Mouse (Mus musculus) ES-CJ7 (cell line): Measurements from ENCODE around the gene Psmd4.
A peak's percentile ranks its signal among the peaks of the same experiment; 100 is the strongest.
"Not testable (repeated sequence)": the region's sequence is repeated elsewhere in the genome, so short reads cannot be mapped to it uniquely, and the experiment has no call there.

Experiments used
- DNase-seq: peaks from one replicate; pipeline ENCODE4 v3.0.0; 2011; ENCODE audit warnings: low read depth, low spot score

The Psmd4 gene

DNA sequence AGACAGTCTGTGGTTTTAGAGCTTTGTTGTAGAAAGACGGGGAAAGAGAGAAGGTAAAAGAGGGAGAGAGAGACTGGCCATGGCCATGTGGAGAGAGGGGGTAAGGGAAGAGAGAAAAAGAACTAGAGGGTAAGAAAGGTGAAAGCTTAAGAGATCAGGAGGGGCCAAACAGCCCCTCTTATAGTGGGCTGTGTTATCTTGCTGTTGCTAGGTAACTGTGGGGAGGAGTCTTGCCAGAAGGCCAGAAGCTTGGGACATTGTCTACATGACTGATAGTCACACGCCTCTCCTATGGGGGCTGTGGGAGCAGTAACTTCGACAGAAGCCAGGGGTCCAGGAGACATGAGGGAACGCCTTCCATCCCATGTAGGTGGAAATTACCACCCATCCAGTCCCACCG is 17.2 kb downstream of the Psmd4 start:
- DNase-seq = no peak

DNA sequence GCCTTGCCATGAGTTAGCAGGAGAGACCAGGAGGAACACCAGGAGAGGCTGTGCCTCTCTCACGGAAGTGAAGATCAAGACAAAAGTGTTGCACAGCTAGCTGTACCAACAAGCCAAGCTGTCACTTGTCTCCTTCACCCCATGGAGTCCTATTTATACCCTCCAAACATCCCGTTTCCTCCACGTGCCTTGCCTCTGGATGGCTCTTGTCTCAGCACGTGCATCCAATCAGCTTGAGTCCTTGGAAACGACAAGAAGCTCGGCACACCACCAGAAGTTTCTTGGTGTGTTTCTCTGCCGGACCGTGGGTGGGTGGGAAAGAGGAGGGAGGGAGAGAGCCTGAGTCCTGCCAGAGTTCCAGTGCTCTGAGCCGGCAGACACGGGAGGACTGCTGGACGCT is 17.9 kb downstream of the Psmd4 start:
- peak; percentile 35 for DNase-seq

DNA sequence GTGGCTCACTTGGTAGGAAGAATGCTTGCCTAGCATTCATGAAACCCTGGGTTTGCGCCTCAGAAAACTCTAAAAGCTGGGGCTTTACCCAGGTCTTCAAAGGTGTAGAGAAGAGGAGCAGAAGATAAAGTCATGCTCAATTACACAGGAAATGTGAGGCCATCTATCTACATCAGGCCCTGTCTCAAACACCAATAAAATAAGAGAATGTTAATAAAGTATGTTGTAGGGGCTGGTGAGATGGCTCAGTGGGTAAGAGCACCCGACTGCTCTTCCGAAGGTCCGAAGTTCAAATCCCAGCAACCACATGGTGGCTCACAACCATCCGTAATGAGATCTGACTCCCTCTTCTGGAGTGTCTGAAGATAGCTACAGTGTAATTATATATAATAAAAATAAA is 21.5 kb downstream of the Psmd4 start:
- DNase-seq = not testable (repeated sequence)

DNA sequence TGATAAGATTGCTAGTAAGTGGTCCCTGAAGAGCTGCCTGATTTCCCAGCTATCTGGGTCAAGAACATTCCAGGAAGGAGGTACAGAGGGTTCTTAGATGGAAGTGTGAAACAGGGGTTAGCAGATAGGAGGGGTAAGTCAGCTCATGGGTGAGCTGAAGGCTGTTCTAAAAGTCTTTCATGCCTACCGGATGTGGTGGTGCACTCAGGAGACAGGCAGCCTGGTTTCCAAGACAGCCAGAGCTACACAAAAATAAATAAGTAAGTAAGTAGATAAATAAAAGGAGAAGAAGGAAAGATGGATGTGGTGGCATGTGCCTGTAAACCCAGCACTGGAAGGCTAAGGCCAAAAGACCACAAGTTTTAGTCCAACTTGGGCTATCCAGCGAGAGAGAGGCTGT is 23.7 kb downstream of the Psmd4 start:
- no peak for DNase-seq

DNA sequence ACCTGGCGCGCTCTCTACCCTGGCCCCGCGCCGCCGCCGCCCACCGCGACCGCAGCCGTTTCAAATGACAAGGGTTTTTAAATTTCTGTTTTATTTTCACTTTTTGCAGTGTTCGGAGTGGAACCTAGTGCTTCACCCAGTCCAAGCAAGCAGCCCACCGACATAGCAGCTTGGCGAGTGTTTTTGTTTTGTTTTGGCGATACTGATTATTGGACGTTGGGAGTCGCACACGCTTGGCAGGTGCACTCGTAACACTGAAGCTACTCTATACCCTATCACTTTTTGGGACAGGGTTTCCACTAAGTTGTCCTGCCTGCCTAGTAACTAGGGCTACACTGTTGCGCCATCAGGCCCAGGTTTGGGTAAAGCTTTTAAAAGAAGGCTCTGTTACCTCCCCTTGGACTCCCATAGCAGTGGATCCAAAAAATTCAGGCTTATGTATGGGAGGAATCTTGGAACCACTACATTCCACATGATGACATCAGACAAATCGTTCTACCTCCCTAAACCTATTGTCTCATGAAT is 25.8 kb downstream of the Psmd4 start:
- DNase-seq = no peak

DNA sequence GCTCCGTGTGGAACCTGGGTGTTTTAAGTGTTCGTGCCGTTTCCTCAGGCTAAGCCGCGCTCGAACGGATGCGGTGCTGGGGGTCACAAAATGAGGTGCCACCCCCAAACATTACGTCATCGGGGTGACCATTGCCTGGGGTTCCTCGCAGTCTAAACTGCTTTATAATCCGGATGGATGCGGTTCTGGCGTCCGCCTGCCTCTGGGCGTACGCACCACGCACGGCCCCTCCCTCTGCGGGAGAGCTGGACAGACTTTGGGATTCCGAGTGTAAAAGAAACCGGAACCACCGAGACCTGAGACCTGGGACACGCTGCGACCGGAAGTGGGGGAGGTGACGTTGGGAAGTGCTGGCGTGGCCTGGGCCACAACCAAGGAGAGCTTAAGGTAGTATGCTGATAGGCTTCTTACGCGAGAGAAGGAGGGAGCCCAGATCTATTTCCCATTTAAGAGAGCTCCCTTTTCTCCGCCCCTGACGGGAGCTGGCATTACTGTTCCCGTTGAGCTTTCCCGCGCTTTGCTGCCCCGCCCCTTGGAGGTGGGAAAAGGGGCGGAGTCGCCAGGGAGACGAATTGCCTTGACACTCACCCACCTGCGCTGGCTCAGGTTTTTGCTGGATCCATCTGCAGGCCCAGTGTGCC is 26.4 kb downstream of the Psmd4 start:
- DNase-seq = peak; percentile 98

DNA sequence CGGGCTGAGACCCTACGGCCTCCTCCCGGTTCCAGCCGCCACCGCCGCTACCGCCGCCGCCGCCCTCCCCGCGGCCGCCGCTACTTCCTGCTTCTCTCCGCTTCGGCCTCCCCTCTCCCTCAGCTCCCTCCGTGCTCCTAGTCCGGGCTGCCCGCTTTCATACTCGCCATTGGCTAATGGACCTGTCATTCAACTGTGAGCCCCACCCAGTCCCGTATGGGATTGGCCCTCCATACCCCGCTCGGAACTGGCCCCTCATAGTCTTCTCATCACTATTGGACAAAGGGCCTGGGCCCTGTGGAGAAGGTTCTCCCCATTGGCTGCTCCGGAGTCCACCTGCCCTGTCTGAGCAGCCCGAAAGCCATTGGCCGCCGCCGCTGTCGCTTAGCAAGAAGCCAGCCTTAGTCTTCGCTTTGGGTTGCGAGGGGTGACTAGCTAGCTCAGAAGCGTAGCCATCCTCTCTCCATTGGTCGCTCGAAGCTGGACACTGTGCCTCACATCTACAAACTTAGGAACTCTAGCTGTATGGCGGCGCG is 27.0 kb downstream of the Psmd4 start, which contains the start of gene Zfp687:
Zfp687 (minus strand) TSS at position 112 of the 536 bp plus-strand sequence.
- DNase-seq = peak; percentile 99

DNA sequence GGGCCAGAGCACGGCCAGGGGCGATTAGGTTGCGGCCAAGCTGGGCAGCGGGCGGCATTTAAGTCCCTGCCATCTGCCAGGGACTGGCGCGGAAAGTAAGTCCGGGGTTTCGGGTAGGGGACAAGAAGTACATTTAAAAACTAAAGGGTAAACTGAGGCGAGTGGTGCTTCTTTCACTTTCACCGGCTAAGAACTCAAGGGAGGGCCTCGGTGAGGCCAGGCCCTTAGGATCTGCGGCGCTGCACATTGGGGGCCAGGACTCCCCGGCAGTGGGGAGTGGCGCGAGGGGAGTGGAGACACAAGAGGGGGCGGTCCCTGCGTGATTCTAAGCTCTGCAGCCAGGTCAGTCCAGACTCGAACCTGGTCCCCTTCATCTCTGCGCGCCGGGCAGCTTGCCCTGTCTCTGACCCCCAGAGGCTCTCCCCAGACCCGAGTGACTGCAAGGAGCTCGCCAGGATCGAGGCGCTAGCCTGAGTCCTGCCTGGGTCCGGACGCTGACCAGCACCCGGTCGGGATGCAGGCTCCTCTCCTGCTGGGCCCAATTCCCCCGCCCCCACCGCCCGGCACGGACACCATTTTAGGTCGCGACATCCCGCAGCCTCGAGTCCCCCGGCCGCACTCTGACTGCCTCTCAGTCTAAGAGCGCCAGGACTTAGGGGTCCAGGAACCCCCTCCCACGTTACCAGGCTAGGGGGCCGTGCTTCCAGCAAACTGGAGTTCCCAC is 27.8 kb downstream of the Psmd4 start:
- DNase-seq = peak; percentile 47

DNA sequence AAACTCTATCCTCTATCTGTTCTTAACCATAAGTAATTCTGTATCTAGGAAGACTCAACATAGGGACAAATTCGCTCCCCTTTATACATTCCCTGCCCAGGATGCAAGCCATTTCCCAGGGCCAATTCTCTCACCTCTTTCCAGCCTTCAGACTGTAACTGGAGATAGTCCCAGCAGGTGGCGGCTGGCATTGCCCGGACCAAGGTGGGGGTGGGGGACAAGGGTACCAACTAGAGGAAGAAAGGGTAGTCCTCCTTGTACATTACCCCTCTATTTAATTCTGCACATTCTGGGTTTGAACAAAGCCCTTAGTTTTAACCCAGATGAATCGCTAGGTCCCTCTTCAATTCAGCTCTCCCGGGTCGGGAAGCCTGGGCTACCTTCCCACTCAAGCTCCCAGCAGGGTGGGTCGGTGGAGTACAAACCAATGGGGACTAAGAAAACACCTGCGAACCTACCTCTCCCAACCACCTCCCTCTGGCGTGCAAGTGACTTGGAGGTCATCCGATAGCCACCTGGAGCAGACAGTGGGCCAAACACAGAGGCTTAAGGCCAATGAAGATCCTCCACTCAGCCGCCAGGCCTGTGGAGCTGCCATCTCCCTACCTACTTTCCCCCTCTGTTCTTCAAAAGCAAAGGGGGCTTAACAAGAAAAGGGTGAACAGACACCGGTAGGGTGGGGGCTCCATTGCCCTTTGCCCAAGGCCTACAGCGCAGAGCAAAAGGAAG is 28.6 kb downstream of the Psmd4 start:
- DNase-seq = peak; percentile 41

DNA sequence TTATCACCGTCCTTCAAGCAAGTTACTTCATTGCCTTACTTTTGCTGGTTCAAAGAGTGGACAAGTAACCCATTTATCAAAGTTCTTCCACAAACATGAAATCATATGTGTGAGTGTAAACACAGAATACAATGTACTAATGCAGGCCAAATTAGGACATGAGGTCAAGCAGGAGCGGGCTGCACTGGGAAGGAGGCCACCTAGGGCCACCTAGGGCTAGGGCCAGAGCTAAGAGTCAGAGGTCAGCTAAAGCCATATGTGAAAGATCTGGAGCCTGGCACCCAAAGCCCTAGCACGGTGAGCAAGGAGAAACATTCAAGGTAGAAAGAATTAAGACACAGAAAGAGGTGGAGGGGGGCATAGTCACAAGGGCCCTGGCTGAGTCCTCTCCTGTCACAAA is 29.4 kb downstream of the Psmd4 start:
- DNase-seq = no peak

DNA sequence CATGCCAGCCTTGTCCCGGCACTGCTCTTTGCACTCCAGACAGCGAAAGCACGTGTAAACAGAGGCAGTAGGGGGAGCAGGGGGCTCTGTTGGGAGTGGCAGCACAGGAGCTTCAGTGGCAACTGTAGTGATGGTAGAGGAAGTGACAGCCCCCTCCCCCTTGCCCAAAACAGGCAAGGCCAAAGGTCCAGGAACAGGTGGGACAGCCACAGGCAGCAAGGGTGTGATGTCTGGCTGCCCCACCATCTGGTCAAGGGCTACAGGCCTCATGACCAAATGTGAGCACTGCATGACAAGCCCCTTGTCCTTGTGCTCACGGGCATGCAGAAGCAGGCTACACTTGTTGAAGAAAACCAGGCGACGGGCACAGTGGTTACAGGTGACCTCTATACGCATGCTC is 32.0 kb downstream of the Psmd4 start:
- no peak for DNase-seq

DNA sequence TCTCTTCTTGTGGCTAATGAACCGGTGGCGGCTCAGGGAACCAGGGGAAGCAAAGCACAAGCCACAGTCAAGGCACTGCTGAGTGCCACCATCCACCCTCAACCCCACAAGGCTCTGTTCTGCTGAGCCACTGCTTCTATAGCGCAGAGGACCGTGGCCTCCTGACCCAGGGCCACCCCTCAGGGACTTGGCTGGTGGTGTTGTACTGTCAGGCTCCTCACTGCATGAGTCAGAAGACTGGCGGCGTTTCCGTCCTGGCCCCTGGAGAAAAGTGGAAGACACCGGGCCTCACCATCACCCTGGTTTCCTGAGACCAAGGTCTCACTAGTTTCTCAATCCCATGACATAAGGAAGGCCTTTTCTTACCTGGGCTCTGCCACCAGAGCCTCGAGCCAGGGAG is 34.7 kb downstream of the Psmd4 start:
- no peak for DNase-seq

DNA sequence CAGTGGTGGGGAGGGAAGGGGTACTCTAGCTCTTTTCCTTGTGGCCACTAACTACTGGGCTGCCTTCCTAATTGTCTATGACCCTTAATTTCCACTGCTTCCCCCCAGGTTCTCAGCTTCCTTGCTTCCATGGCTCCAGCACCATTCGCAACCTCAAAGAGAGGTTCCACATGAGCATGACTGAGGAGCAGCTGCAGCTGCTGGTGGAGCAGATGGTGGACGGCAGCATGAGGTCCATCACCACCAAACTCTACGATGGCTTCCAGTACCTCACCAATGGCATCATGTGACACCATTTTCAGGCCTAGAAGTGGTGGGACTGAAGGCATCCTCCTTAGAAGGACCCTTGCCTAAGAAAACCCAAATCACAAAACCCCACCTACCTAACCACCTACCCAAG is 36.8 kb downstream of the Psmd4 start:
- no peak for DNase-seq

DNA sequence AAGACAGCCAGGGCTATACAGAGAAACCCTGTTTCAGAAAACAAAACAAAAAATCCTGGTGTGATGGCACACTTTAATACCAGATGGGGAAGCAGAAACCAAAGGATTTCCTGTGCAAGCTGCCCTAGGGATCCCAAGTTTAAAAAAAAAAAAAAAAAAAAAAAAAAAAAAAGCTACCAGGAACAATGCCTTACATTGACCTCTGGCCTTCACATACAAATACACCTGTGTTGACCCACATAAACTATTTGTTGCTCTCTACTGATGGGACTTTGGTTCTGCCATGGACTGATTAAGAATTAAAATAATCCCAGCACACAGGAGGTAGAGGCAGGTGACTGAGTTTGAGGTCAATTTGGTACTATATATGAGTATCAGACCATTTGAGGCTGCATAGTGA is 39.1 kb downstream of the Psmd4 start:
- no peak for DNase-seq

DNA sequence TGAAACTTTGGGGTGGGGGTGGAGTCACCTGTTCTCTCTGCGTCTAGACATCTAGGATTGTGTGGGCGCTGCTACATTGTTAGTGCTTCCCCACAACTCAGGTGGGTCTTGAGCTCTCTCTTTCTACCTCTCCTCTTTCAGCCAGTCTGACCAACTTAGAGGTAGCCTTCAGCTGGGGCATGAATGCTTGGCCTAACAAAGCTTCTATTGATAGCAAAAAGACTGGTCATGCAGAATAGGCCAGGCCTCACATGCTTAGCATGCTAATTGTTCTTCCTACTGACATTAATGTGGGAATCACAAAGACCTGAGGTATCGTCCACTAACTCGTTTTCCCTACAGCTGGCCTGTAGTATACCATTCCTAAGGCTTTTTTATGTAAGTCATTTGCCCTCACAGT is 39.8 kb downstream of the Psmd4 start:
- DNase-seq = no peak

DNA sequence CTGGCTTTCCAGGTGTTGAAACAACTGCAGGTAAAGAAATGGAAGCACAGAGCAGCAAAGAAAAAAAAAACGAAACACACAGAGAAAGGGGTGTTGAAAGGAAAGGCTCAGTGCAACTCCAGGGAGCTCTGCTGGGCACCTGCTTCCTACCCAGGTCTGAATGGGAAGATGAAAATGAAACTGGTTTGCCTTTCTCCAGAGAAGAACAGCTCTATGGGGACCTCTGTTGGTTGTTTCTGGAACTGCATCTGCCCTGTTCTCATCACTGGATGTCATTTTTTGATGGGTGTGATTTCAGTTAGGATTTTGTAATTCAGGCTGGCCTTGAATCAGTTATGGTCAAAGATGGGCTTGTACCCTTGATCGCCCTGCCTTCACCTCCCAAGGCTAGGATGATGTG is 45.5 kb downstream of the Psmd4 start:
- DNase-seq = peak; percentile 47

DNA sequence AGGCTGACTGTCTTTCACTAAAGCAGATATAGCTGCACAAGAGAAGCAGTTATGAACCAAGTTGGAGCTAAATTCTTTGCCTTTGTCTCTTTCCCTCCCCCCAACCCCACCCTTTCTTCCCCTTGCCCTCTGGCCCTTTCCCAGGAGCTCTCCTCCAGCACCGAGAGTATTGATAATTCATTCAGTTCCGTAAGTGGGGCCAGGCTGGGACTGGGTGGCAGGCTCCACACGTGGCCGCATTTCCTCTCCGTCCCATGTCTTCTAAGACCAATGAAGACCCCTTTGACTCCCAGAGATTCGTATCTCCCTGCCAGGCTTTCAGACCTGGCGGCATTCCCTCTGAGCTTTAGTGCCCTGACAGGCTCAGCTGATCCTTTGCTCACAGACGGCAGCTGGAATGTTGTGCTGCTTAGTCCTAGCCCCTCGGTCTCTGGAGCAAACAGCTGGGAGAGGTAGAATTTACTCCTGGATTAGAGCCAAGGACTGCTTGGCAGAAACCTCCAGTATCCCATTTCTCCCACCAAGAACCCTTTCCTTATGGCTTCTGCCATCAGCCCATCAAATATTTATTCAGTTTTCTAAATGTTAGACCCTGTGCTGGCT is 53.2 kb downstream of the Psmd4 start:
- no peak for DNase-seq

DNA sequence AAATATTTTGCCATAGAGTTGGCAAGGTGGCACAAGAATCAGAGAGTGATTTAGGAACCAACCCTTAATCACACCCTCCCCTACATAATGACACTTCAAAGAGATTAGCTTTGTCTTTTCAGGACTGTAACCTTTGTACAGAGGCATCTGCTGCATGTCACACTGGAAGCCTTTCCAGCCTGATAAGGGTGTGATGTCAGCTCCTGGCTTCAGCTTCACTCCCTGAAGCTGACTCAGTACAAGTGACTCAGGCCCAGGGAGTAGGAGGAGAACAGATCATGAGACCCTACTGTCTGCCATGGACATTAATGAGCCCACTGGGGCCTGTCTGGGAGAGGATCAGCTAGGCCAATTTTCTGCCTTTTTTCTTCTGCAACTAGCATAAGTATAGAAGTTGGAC is 54.8 kb downstream of the Psmd4 start:
- DNase-seq = no peak

DNA sequence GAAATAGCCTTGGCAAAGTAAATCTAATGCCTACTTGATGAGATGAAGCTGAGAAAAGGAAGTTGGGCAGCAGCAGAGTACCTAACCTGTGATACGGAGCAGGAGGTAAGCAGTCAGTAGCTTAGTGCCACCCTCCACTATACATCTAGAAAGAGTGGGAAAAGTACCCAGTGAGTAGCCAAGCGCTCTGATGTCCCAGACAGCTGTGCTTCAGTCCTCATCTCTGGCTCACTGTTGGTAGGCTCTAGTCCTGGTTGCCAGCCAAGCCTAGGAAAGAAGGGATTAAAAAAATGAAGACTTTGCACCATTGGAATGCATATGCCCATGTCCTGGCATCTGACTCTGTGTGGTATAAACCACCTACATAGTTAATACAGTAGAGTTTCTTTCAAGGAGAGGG is 56.9 kb downstream of the Psmd4 start:
- no peak for DNase-seq

DNA sequence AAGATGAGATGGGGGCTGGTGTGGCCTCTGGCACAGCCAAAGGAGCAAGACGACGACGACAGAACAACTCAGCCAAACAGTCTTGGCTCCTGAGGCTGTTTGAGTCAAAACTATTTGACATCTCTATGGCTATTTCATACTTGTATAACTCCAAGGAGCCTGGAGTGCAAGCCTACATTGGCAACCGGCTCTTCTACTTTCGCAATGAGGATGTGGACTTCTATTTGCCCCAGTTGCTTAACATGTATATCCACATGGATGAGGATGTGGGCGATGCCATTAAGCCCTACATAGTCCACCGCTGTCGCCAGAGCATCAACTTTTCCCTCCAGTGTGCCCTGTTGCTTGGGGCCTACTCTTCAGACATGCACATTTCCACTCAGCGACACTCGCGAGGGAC is 58.1 kb downstream of the Psmd4 start:
- no peak for DNase-seq
